Mouse (Mus musculus): ENCODE results near the gene Ccdc171. TPM values are rescaled to one million over a fixed set of nuclear protein-coding genes. Genes with fewer than 3 reads are reported as not detected.
A peak's percentile ranks its signal among the peaks of the same experiment; 100 is the strongest.
"Not testable (repeated sequence)": the region's sequence is repeated elsewhere in the genome, so short reads cannot be mapped to it uniquely, and the experiment has no call there.

The Ccdc171 gene
- polyA plus RNA-seq, 1 experiment from 2014 or later = 4.2 TPM

GRCm38 (mm10) chr4:83512217-83512616 lies 13.1 kb upstream of the Ccdc171 start:
- Histone ChIP-seq H3K27ac (no peak overlapping the region), H3K36me3 (replicated peaks) (no peaks in the 10 kb centered on the region), H3K9ac (no peak overlapping the region), H3K27me3 (replicated peaks) (no peaks in the 10 kb centered on the region), H3K4me2 (no peak overlapping the region), H3K9me3 (no peaks in the 10 kb centered on the region), H3K4me3 (no peak overlapping the region), H3K4me1 (no peaks in the 10 kb centered on the region)
- ATAC-seq (replicated peaks) = no peak
- 95% methylated on average over 3 of the region's 3 CpGs for WGBS

GRCm38 (mm10) chr4:83512644-83513043 lies 12.7 kb upstream of the Ccdc171 start:
- Histone ChIP-seq H3K4me2 (no peak overlapping the region), H3K36me3 (replicated peaks) (no peaks in the 10 kb centered on the region), H3K9me3 (no peaks in the 10 kb centered on the region), H3K4me3 (no peak overlapping the region), H3K27me3 (replicated peaks) (no peaks in the 10 kb centered on the region), H3K27ac (no peak overlapping the region), H3K9ac (no peak overlapping the region), H3K4me1 (no peaks in the 10 kb centered on the region)
- ATAC-seq (replicated peaks) = no peak
- WGBS = 72% methylated on average over 2 of the region's 2 CpGs

GRCm38 (mm10) chr4:83514183-83514582 lies 11.2 kb upstream of the Ccdc171 start:
- 91% methylated on average over 1 of the region's 1 CpGs for WGBS
- Histone ChIP-seq H3K4me2 (no peak overlapping the region), H3K27me3 (replicated peaks) (no peaks in the 10 kb centered on the region), H3K27ac (no peak overlapping the region), H3K36me3 (replicated peaks) (no peaks in the 10 kb centered on the region), H3K4me3 (no peak overlapping the region), H3K9ac (no peak overlapping the region), H3K4me1 (no peaks in the 10 kb centered on the region), H3K9me3 (no peaks in the 10 kb centered on the region)
- ATAC-seq (replicated peaks) = no peak

- Histone ChIP-seq H3K4me3 (no peak overlapping the region), H3K4me2 (no peak overlapping the region), H3K36me3 (replicated peaks) (no peaks in the 10 kb centered on the region), H3K27ac (no peak overlapping the region), H3K27me3 (replicated peaks) (no peaks in the 10 kb centered on the region), H3K9me3 (no peaks in the 10 kb centered on the region), H3K4me1 (no peaks in the 10 kb centered on the region), H3K9ac (no peak overlapping the region)
- ATAC-seq (replicated peaks) = no peak
- WGBS = 81% methylated on average over 10 of the region's 10 CpGs
These were observed 10.2 kb upstream of the Ccdc171 start for GRCm38 (mm10) chr4:83514976-83515669.

GRCm38 (mm10) chr4:83516144-83516543 lies 9.2 kb upstream of the Ccdc171 start:
- H3K27ac ChIP-seq; H3K4me2 ChIP-seq; H3K9ac ChIP-seq; H3K4me1 ChIP-seq; H3K4me3 ChIP-seq; H3K9me3 ChIP-seq; H3K27me3 ChIP-seq (replicated peaks); H3K36me3 ChIP-seq (replicated peaks); ATAC-seq (replicated peaks): not testable (repeated sequence)
- WGBS = 91% methylated on average over 5 of the region's 6 CpGs

- Histone ChIP-seq H3K9me3 (no peaks in the 10 kb centered on the region), H3K36me3 (replicated peaks) (no peaks in the 10 kb centered on the region), H3K4me2 (no peak overlapping the region), H3K27me3 (replicated peaks) (no peaks in the 10 kb centered on the region), H3K4me1 (peaks cover 6% of the 10 kb centered on the region), H3K9ac (no peak overlapping the region), H3K4me3 (no peak overlapping the region), H3K27ac (no peak overlapping the region)
- ATAC-seq (replicated peaks) = no peak
- WGBS = 72% methylated on average over 2 of the region's 2 CpGs
These were observed 6.2 kb upstream of the Ccdc171 start for GRCm38 (mm10) chr4:83519148-83519547.

- no peaks in the 10 kb centered on the region for H3K36me3 ChIP-seq (replicated peaks)
- ATAC-seq (replicated peaks) = no peak
- no peaks in the 10 kb centered on the region for H3K27me3 ChIP-seq (replicated peaks)
- no peak overlapping the region for H3K4me3 ChIP-seq
- no peak overlapping the region for H3K9ac ChIP-seq
- H3K4me2 ChIP-seq = no peak overlapping the region
- H3K9me3 ChIP-seq = no peaks in the 10 kb centered on the region
- H3K4me1 ChIP-seq = peaks cover 10% of the 10 kb centered on the region
- no peak overlapping the region for H3K27ac ChIP-seq
These were observed 5.5 kb upstream of the Ccdc171 start for GRCm38 (mm10) chr4:83519807-83520206.

- Histone ChIP-seq H3K4me2 (no peak overlapping the region), H3K27ac (no peak overlapping the region), H3K36me3 (replicated peaks) (no peaks in the 10 kb centered on the region), H3K27me3 (replicated peaks) (no peaks in the 10 kb centered on the region), H3K9me3 (no peaks in the 10 kb centered on the region), H3K4me1 (peaks cover 10% of the 10 kb centered on the region), H3K9ac (no peak overlapping the region), H3K4me3 (no peak overlapping the region)
- ATAC-seq (replicated peaks) = no peak
- WGBS = 84% methylated on average over 4 of the region's 4 CpGs
These were observed 5.0 kb upstream of the Ccdc171 start for GRCm38 (mm10) chr4:83520308-83520707.

- WGBS = 27% methylated on average over 5 of the region's 5 CpGs
- Histone ChIP-seq H3K27me3 (replicated peaks) (no peaks in the 10 kb centered on the region), H3K4me2 (no peak overlapping the region), H3K36me3 (replicated peaks) (no peaks in the 10 kb centered on the region), H3K4me3 (no peak overlapping the region), H3K27ac (no peak overlapping the region), H3K9ac (no peak overlapping the region), H3K4me1 (peaks cover 21% of the 10 kb centered on the region), H3K9me3 (no peaks in the 10 kb centered on the region)
- no peak for ATAC-seq (replicated peaks)
These were observed 3.3 kb upstream of the Ccdc171 start for GRCm38 (mm10) chr4:83522066-83522465.

- no peaks in the 10 kb centered on the region for H3K36me3 ChIP-seq (replicated peaks)
- peak overlapping the region; percentile 84 for H3K4me2 ChIP-seq
- H3K9ac ChIP-seq = peak overlapping the region; percentile 96
- H3K4me3 ChIP-seq = peak overlapping the region; percentile 64
- H3K4me1 ChIP-seq = peaks cover 21% of the 10 kb centered on the region
- peak overlapping the region; percentile 100 for H3K27ac ChIP-seq
- ATAC-seq (replicated peaks) = peak; percentile 2; the same call in 1 of the 2 replicates
- 2% methylated on average over 6 of the region's 6 CpGs for WGBS
- no peaks in the 10 kb centered on the region for H3K9me3 ChIP-seq
- H3K27me3 ChIP-seq (replicated peaks) = no peaks in the 10 kb centered on the region
These were observed 896 bp upstream of the Ccdc171 start for GRCm38 (mm10) chr4:83524456-83524842.

GRCm38 (mm10) chr4:83525690-83526055 lies 328 bp downstream of the Ccdc171 start:
- WGBS = 0% methylated on average over 18 of the region's 18 CpGs
- Histone ChIP-seq H3K9ac (peak overlapping the region; percentile 61), H3K36me3 (replicated peaks) (no peaks in the 10 kb centered on the region), H3K27ac (peak overlapping the region; percentile 100), H3K4me1 (peaks cover 21% of the 10 kb centered on the region), H3K4me2 (peak overlapping the region; percentile 84), H3K9me3 (no peaks in the 10 kb centered on the region), H3K27me3 (replicated peaks) (no peaks in the 10 kb centered on the region), H3K4me3 (peak overlapping the region; percentile 64)
- peak; percentile 80 for ATAC-seq (replicated peaks)

- ATAC-seq (replicated peaks) = no peak
- Histone ChIP-seq H3K27ac (no peak overlapping the region), H3K36me3 (replicated peaks) (no peaks in the 10 kb centered on the region), H3K27me3 (replicated peaks) (no peaks in the 10 kb centered on the region), H3K4me1 (peaks cover 21% of the 10 kb centered on the region), H3K4me3 (peak overlapping the region; percentile 64), H3K9me3 (no peaks in the 10 kb centered on the region), H3K9ac (no peak overlapping the region; the same call in 1 of the 2 replicates), H3K4me2 (peak overlapping the region; percentile 84)
- WGBS = 6% methylated on average over 13 of the region's 13 CpGs
These were observed 1.1 kb downstream of the Ccdc171 start for GRCm38 (mm10) chr4:83526270-83526987.

GRCm38 (mm10) chr4:83526988-83527334 lies 1.6 kb downstream of the Ccdc171 start:
- no peaks in the 10 kb centered on the region for H3K36me3 ChIP-seq (replicated peaks)
- no peaks in the 10 kb centered on the region for H3K9me3 ChIP-seq
- ATAC-seq (replicated peaks) = no peak
- H3K4me3 ChIP-seq = no peak overlapping the region
- no peak overlapping the region for H3K4me2 ChIP-seq
- H3K9ac ChIP-seq = no peak overlapping the region
- H3K27me3 ChIP-seq (replicated peaks) = no peaks in the 10 kb centered on the region
- H3K4me1 ChIP-seq = peaks cover 21% of the 10 kb centered on the region
- no peak overlapping the region for H3K27ac ChIP-seq
- WGBS = 57% methylated on average over 6 of the region's 6 CpGs
